Mouse (Mus musculus): ENCODE data around the gene Cdk5rap1. TPM values are rescaled to one million over a fixed set of nuclear protein-coding genes. Genes with fewer than 3 reads are reported as not detected.
"Not testable (repeated sequence)": the region's sequence is repeated elsewhere in the genome, so short reads cannot be mapped to it uniquely, and the experiment has no call there.

The Cdk5rap1 gene
- polyA plus RNA-seq, 1 experiment from 2014 or later: 15.1 TPM

DNA sequence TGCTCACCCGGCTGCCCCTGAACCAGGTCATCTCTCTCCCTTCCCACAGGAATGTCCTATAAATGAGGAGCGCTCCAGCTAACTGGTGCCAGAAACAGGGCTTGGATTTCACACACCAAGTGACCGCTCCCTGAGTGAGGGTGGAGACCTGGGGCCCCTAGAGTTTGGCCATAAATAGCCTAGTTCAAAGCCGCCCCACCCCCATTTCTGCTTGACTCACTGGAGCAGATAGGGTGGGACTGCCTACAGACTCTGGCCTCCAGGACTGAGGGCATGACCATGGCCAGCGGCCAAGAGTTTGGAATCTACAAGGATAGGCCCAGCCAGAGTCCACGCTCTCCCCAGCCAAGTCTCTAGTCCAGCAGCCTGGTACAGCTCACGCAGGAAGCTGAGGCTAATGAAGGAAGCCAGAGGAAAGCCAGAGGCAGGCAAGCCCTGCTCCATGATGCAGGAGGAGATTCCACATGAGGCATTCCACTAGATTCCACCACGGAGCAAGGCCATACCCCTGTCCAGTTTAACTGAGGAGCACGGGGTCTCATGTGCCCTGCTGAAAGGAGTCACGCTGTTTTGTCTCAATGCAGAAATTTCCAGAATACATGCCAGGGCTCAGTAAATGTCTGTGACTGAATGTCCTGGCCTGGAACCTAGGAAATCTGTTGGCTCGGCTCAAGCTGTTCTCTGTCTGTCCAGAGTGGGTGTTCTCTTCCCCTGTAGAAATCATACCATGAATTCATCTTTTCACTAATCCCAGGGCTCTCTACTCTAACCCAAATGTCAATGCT, 17.6 kb upstream of the Cdk5rap1 start:
- no peak overlapping the region for H3K4me2 ChIP-seq
- H3K9me3 ChIP-seq (ENCODE audit: control insufficient read depth, low read length): no peaks in the 10 kb centered on the region
- no peak overlapping the region for H3K4me3 ChIP-seq (ENCODE audit: low read depth, low read length)
- 87% methylated on average over 11 of the region's 11 CpGs for WGBS
- H3K36me3 ChIP-seq (ENCODE audit: control insufficient read depth, insufficient read depth, low read length): no peaks in the 10 kb centered on the region
- H3K9ac ChIP-seq (ENCODE audit: low read length): no peak overlapping the region
- DNase-seq (ENCODE audit: low spot score, missing footprints) (no peak), ATAC-seq (ENCODE audit: low FRiP score) (no peak)
- H3K4me1 ChIP-seq (ENCODE audit: control insufficient read depth, insufficient read depth, low read length): no peaks in the 10 kb centered on the region
- H3K27me3 ChIP-seq (ENCODE audit: control insufficient read depth, insufficient read depth, low read length): no peaks in the 10 kb centered on the region
- H3K27ac ChIP-seq (ENCODE audit: low read depth, low read length): no peak overlapping the region

DNA sequence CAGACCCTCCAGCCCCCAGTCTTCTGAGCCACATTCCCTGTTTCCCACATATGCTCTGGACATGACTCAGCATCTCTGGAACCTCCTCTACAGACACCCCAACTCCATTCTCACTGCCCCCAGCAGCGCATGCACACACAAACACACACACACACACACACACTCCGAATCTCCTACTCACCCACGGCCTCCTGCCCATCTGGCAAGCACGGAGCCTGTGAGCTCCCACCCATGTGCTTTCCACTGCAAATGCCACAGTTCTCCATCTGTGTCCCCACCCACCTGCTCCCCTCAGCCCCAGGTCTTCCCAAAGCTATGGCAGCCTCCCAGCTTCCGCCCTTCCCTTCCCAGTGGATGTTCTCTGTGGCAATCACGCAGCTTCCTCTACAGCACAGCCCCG, 6.3 kb upstream of the Cdk5rap1 start:
- no peaks in the 10 kb centered on the region for H3K36me3 ChIP-seq (ENCODE audit: control insufficient read depth, insufficient read depth, low read length)

DNA sequence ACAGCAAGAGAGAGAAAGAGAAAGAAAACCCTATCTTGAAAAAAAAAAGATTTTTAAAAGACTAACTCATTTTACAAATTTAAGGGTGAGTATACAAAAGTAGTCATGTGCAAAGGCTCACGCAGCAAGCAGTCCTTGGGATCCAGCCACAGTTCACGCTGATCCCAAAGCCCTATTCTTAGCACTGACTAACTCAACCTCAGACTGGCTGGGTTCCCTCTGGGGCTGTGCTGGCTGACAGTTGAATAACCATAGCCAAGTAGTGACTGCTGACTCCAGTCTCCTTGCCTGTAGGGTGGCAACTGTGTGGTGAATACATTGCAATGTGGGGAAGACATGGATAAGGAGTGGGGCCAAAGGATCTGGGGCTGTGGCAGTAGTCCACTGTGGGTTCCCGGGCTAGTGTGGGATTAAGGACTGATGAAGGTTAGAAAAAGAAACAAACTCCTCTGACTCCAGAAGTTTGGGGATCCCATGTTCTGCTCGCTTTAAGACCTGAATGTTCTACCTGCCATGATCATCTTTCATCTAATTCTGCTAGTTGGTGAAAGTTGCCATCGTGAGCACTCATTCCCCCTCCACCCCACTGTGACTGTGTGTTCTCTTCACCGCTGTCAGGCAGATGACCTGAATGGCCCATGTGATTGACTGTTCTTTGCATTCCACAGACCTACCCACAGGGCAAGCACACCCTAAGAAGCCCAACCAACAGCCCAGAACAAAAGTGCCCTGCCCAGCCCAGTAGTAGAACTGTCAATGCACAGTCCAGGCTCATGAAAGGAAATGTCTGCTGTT, 2.2 kb upstream of the Cdk5rap1 start:
- H3K9me3 ChIP-seq (ENCODE audit: control insufficient read depth, low read length): no peaks in the 10 kb centered on the region
- H3K27ac ChIP-seq (ENCODE audit: low read depth, low read length): no peak overlapping the region
- ATAC-seq (ENCODE audit: low FRiP score): no peak
- no peak overlapping the region for H3K4me2 ChIP-seq
- 88% methylated on average over 6 of the region's 6 CpGs for WGBS
- H3K9ac ChIP-seq (ENCODE audit: low read length): no peak overlapping the region
- no peaks in the 10 kb centered on the region for H3K36me3 ChIP-seq (ENCODE audit: control insufficient read depth, insufficient read depth, low read length)
- no peaks in the 10 kb centered on the region for H3K27me3 ChIP-seq (ENCODE audit: control insufficient read depth, insufficient read depth, low read length)
- no peak for DNase-seq (ENCODE audit: low spot score, missing footprints)
- H3K4me1 ChIP-seq (ENCODE audit: control insufficient read depth, insufficient read depth, low read length): peaks cover 3% of the 10 kb centered on the region; the same call in 1 of the 2 replicates
- H3K4me3 ChIP-seq (ENCODE audit: low read depth, low read length): no peak overlapping the region

More for the DNA sequence above, 6.3 kb upstream of the Cdk5rap1 start:
- ATAC-seq (ENCODE audit: low FRiP score) (no peak), DNase-seq (ENCODE audit: low spot score, missing footprints) (no peak)
- no peaks in the 10 kb centered on the region for H3K9me3 ChIP-seq (ENCODE audit: control insufficient read depth, low read length)
- H3K27ac ChIP-seq (ENCODE audit: low read depth, low read length): no peak overlapping the region
- H3K27me3 ChIP-seq (ENCODE audit: control insufficient read depth, insufficient read depth, low read length): no peaks in the 10 kb centered on the region
- no peak overlapping the region for H3K4me3 ChIP-seq (ENCODE audit: low read depth, low read length)
- no peak overlapping the region for H3K9ac ChIP-seq (ENCODE audit: low read length)
- H3K4me1 ChIP-seq (ENCODE audit: control insufficient read depth, insufficient read depth, low read length): no peaks in the 10 kb centered on the region
- no peak overlapping the region for H3K4me2 ChIP-seq
- 90% methylated on average over 7 of the region's 7 CpGs for WGBS

DNA sequence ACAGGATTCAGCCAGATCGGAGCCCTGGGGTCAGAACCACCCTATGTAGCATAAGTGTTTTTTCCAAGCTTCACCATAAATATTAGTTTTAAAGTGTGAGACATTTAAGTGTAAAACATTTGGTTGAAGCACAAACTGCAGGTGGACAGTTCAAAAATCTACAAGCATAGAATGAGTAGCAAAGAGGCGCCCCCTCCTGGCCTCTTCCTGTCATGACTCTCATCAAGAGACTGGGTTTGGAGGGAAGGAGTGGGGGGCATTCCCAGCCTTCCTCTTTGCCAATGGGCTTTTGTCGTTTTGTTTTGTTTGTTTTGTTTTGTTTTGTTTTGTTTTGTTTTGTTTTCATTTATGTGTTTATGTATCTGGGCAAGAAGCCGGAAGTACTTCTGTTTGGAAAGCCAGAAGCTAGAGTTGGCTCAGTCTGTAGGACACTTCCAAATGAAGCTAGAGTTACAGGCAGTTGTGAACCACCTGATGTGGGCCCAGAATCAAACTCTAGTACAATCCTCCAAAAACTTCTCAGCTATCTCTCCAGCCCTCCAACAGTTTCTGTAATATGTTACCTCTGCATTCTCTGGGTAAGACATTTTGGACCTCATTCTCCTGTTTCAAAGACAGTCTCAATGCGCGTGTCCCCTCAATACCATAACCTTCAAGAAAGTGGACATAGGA, 1.3 kb upstream of the Cdk5rap1 start:
- peak; percentile 95 for DNase-seq (ENCODE audit: low spot score, missing footprints)

DNA sequence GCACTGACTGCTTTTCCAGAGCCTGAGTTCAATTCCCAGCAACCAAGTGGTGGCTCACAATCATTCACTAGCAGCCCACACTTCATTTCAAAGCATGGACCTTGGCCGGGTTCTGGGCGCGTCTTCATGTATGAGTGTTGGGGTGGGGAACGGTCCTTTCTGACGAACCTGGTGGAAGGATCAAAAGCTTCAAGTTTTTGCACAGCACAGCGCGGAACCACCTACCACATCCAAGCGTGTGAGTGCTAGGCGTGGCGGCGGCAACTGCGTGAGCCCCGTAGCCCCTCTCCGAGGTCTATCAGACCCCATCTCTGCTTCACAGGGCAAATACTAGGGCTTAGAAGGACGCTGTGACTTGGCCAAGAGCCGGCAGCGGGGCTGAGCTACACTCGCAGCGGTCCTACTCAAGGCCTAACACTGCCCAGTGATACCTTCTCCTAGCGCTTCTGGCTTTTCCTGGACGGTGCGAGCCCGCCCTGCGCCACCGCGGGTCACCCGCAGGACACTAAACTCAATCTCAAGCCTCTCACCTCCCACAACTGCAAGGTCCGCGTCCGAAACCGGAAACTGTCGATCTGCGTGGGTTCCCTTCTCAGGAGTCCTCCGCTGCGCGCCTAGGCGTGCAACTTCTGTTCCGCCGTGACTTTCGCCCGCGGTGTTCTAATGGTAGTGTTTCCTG, 520 bp downstream of the Cdk5rap1 start:
- Histone ChIP-seq H3K27me3 (ENCODE audit: control insufficient read depth, insufficient read depth, low read length) (no peaks in the 10 kb centered on the region), H3K4me1 (ENCODE audit: control insufficient read depth, insufficient read depth, low read length) (peaks cover 3% of the 10 kb centered on the region; the same call in 1 of the 2 replicates), H3K4me2 (peak overlapping the region; percentile 72), H3K4me3 (ENCODE audit: low read depth, low read length) (peak overlapping the region; percentile 72), H3K9ac (ENCODE audit: low read length) (peak overlapping the region; percentile 94), H3K9me3 (ENCODE audit: control insufficient read depth, low read length) (no peaks in the 10 kb centered on the region), H3K27ac (ENCODE audit: low read depth, low read length) (peak overlapping the region; percentile 46; the same call in 1 of the 2 replicates), H3K36me3 (ENCODE audit: control insufficient read depth, insufficient read depth, low read length) (no peaks in the 10 kb centered on the region)
- WGBS: under 1% methylated on average over 42 of the region's 42 CpGs
- ATAC-seq (ENCODE audit: low FRiP score): peak; percentile 86
- DNase-seq (ENCODE audit: low spot score, missing footprints): peak; percentile 98

More for the DNA sequence above, 1.3 kb upstream of the Cdk5rap1 start:
- H3K4me3 ChIP-seq (ENCODE audit: low read depth, low read length): no peak overlapping the region
- no peaks in the 10 kb centered on the region for H3K9me3 ChIP-seq (ENCODE audit: control insufficient read depth, low read length)
- H3K4me1 ChIP-seq (ENCODE audit: control insufficient read depth, insufficient read depth, low read length): peaks cover 3% of the 10 kb centered on the region; the same call in 1 of the 2 replicates
- no peak overlapping the region for H3K27ac ChIP-seq (ENCODE audit: low read depth, low read length)
- H3K4me2 ChIP-seq: no peak overlapping the region
- H3K9ac ChIP-seq (ENCODE audit: low read length): no peak overlapping the region
- 65% methylated on average over 6 of the region's 6 CpGs for WGBS
- ATAC-seq (ENCODE audit: low FRiP score): no peak
- H3K27me3 ChIP-seq (ENCODE audit: control insufficient read depth, insufficient read depth, low read length): no peaks in the 10 kb centered on the region
- H3K36me3 ChIP-seq (ENCODE audit: control insufficient read depth, insufficient read depth, low read length): no peaks in the 10 kb centered on the region

DNA sequence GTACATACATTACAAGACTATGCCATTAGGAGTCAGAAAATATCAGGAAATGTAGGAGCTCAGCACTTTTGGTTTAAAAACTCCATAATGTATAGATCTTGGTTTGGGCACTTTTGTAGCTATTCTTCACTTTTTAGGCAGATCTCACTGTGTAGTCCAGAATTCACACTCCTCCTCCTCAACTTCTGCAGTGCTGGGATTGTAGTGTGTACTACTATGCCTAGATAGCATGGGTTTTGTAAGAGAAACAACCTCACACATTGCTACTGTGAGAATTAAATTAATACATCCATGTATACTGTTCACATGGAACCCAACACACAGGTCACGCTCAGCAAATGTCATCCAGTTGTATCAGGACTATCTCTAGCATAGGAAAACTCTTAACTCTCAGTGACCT, 5.3 kb downstream of the Cdk5rap1 start:
- Histone ChIP-seq H3K4me2 (no peak overlapping the region), H3K36me3 (ENCODE audit: control insufficient read depth, insufficient read depth, low read length) (0 out of 2 replicates have a peak, but pooled peaks cover 2% of the 10 kb centered on the region), H3K4me3 (ENCODE audit: low read depth, low read length) (no peak overlapping the region), H3K27ac (ENCODE audit: low read depth, low read length) (no peak overlapping the region), H3K9ac (ENCODE audit: low read length) (no peak overlapping the region), H3K4me1 (ENCODE audit: control insufficient read depth, insufficient read depth, low read length) (no peaks in the 10 kb centered on the region), H3K27me3 (ENCODE audit: control insufficient read depth, insufficient read depth, low read length) (no peaks in the 10 kb centered on the region), H3K9me3 (ENCODE audit: control insufficient read depth, low read length) (no peaks in the 10 kb centered on the region)
- no peak for DNase-seq (ENCODE audit: low spot score, missing footprints)
- no peak for ATAC-seq (ENCODE audit: low FRiP score)
- WGBS: 95% methylated on average over 1 of the region's 1 CpGs

DNA sequence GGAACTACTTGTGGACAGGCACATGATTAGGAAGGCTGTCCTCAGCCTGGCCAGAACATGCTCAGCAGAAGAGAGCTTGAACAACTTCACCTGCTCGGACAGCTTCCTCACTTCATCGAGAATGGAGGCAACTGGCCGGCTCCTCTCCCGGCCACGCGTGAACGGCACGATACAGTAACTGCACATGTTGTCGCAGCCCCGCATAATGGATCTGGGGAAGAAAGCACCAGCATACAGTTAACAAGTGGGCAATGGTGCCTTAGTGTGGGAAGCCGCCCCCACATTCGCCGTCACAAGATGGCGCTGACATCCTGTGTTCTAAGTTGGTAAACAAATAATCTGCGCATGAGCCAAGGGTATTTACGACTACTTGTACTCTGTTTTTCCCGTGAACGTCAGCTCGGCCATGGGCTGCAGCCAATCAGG, 18.8 kb downstream of the Cdk5rap1 start:
- Histone ChIP-seq H3K9ac (ENCODE audit: low read length) (peak overlapping the region; percentile 38; the same call in 1 of the 2 replicates), H3K4me2 (peak overlapping the region; percentile 30), H3K4me3 (ENCODE audit: low read depth, low read length) (peak overlapping the region; percentile 27)
- not testable (repeated sequence) for H3K27ac ChIP-seq (ENCODE audit: low read depth, low read length); H3K27me3 ChIP-seq (ENCODE audit: control insufficient read depth, insufficient read depth, low read length); H3K36me3 ChIP-seq (ENCODE audit: control insufficient read depth, insufficient read depth, low read length); ATAC-seq (ENCODE audit: low FRiP score); H3K4me1 ChIP-seq (ENCODE audit: control insufficient read depth, insufficient read depth, low read length); H3K9me3 ChIP-seq (ENCODE audit: control insufficient read depth, low read length)
- WGBS: 74% methylated on average over 14 of the region's 19 CpGs
- peak; percentile 84 for DNase-seq (ENCODE audit: low spot score, missing footprints)

DNA sequence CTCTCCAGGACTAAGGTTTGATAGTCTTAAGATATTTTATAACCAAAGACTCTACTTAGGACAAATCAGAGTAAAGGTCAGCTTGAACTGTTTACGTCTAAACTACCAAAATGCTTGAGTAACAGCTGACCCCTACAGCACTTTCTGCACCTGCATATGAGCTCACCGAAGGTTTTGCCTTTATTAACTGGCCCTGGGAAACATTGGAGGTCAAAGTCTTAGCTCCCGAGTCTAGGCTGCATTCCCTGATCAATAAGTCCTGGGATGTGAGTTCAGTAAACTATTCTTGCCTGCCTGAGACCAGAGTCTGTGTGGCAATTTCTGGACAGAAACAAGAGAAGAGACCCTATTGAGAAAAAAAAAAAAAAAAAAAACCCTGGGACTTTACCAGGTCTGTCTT, 24.7 kb downstream of the Cdk5rap1 start:
- H3K36me3 ChIP-seq (ENCODE audit: control insufficient read depth, insufficient read depth, low read length): no peaks in the 10 kb centered on the region
- DNase-seq (ENCODE audit: low spot score, missing footprints) (no peak), ATAC-seq (ENCODE audit: low FRiP score) (no peak)
- H3K4me2 ChIP-seq: no peak overlapping the region
- H3K9ac ChIP-seq (ENCODE audit: low read length): no peak overlapping the region
- no peaks in the 10 kb centered on the region for H3K4me1 ChIP-seq (ENCODE audit: control insufficient read depth, insufficient read depth, low read length)
- no peak overlapping the region for H3K27ac ChIP-seq (ENCODE audit: low read depth, low read length)
- H3K27me3 ChIP-seq (ENCODE audit: control insufficient read depth, insufficient read depth, low read length): no peaks in the 10 kb centered on the region
- no peaks in the 10 kb centered on the region for H3K9me3 ChIP-seq (ENCODE audit: control insufficient read depth, low read length)
- WGBS: 92% methylated on average over 3 of the region's 3 CpGs
- H3K4me3 ChIP-seq (ENCODE audit: low read depth, low read length): no peak overlapping the region

All from midbrain, embryonic 11.5 days (tissue).